Mouse (Mus musculus) heart, postnatal 10 days (tissue): ENCODE results near the gene Magea5. TPM values are rescaled to one million over a fixed set of nuclear protein-coding genes. Genes with fewer than 3 reads are reported as not detected.
"Not testable (repeated sequence)": the region's sequence is repeated elsewhere in the genome, so short reads cannot be mapped to it uniquely, and the experiment has no call there.

Source experiments
- DNase-seq, 2 experiments: peaks; one replicate each; pipeline ENCODE4 v3.0.0; 2021
- intact Hi-C: fragments of 180-260 bp; cut with DNase I; formaldehyde crosslinking; loops from one replicate; pipeline ENCODE4 v1.15.1; 2025
- total RNA-seq, 2 experiments: library from RNA; stranded (reverse); gene quantifications; 2 replicates each; pipeline ENCODE4 v1.2.3; 2021

Gene Magea5
- total RNA-seq, result not detected

DNA sequence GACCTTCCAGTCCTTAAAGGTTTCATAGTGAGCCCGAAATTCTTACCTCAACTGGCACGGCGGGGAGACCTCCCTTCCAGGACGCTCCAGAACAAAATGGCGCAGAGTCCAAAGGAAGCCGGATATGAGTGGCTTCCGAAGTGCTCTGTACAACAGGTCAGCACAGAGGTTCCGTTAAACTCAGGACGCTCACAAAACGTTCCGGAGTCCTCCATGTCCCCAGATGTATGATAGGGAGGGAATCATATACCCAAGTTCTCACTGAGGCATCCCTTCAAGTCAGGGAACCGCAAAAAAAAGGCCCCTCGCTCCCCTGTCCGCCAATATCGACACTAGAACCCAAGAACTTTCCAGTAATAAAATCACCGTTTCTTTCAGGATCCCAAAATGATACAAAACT is at the start of gene Magea5:
TSS of gene Magea5 (minus strand) at position 101 of the 400 bp plus-strand sequence.
- intact Hi-C loops, DNase-seq: not testable (repeated sequence)

DNA sequence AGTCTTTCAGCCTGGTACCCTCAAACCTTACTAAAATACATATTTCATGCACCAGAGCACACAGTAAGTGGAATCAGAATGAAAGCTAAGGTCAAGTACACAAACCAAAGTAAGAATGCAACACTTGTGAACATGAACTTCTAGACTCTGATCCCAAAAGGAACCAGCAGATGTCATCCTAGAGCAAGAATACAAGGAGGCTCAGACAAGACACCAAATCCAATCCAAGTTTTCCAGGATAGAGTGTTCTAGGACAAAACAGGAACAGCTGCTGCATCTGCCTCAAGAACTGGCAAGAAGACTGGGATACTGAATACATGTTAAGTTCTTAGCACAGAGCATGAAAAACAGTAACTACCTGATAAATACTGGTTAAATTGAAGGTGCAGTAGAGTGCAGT is 35.1 kb upstream of the Magea5 start:
- DNase-seq, result peak; percentile 8 to 24
- intact Hi-C loops, result no loop called here

DNA sequence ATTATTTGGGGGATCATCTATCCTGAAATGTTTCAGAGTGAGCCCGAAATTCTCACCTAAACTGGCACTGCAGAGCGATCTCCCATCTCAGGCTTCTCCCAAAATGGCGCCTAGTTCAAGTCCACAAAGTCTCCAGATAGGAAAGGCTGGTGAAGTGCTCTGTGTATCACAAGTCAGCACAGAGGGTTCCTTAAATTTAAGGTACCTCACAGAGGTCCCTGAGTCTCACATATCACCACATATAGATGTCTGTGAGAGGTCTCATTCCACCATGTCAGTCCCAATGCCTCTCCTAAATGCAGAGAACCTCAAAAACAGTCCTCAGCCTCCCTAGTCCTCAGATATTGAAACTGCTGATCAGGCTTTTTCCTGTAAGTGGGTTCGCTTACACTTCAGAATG is 30.6 kb upstream of the Magea5 start, which contains the start of gene Magea2:
TSS of gene Magea2 (minus strand) at position 101 of the 400 bp plus-strand sequence.
- DNase-seq, intact Hi-C loops: not testable (repeated sequence)

DNA sequence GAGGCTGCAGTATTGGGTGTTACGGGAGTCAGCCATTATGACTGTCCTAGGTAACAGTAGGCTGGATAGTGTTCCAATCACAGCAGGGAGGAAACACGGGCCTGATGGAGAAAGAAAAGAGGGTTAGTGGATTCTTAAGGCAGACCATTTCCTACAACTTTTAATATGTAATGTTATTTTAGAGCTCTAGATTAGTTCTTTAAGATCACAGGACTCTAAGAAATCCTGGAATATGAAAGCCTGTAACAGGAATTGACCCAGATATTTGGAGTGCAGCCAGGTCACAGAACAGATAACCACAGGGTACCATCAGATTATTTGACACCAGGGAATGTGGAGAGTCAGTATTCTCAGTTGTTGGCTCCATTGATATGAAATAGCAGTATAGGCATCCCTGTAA is 26.7 kb upstream of the Magea5 start, which contains the start of gene Magea1:
TSS of gene Magea1 (minus strand) at position 101 of the 400 bp plus-strand sequence.
- DNase-seq, intact Hi-C loops: not testable (repeated sequence)

Other genes with a start within 250 kb of the Magea5 start
- gene Cldn34b1, start 172.9 kb downstream of the Magea5 start, total RNA-seq, result not detected
- not detected for gene Magea6, start 127.2 kb downstream of the Magea5 start, total RNA-seq
- not detected for gene Magea3, start 113.6 kb downstream of the Magea5 start, total RNA-seq
- not detected for gene Magea8, start 67.3 kb downstream of the Magea5 start, total RNA-seq
- not detected for gene Magea1, start 26.6 kb upstream of the Magea5 start, total RNA-seq
- not detected for gene Magea2, start 30.5 kb upstream of the Magea5 start, total RNA-seq
- not detected for gene Cldn34b2, start 65.3 kb upstream of the Magea5 start, total RNA-seq
- 10 to 100 TPM; 36.3 to 50.3 TPM for gene Sat1, start 153.3 kb upstream of the Magea5 start, total RNA-seq
- gene Acot9, start 199.3 kb upstream of the Magea5 start, total RNA-seq, result 10 to 100 TPM; 41.0 to 42.5 TPM